Mouse (Mus musculus) forebrain, embryonic 11.5 days (tissue): ENCODE measurements around the gene Mtr. TPM values are rescaled to one million over a fixed set of nuclear protein-coding genes. Genes with fewer than 3 reads are reported as not detected.

Source experiments
- ATAC-seq: fragments of 200-750 bp; cut with Nextera tagmentation; replicated peaks from 2 replicates; pipeline ENCODE4 v1.8.0; 2017; ENCODE audit warnings: moderate TSS enrichment; ENCODE audit not compliant: low FRiP score
- DNase-seq: peaks from one replicate; pipeline ENCODE4 v3.0.0-alpha.2; 2017; ENCODE audit warnings: low spot score
- H3K27ac ChIP-seq: fragments of 300-500 bp; sonication (generic); 2 replicates; pipeline ENCODE4 v1.5.1; 2014; ENCODE audit warnings: low read depth, low read length
- H3K27me3 ChIP-seq: fragments of 300-500 bp; sonication (generic); 2 replicates; pipeline ENCODE4 v1.6.1; 2014; ENCODE audit warnings: mild to moderate bottlenecking, low read length, mixed read lengths; ENCODE audit not compliant: control insufficient read depth, insufficient read depth
- H3K36me3 ChIP-seq: fragments of 300-500 bp; sonication (generic); 2 replicates; pipeline ENCODE4 v1.6.1; 2014; ENCODE audit warnings: mild to moderate bottlenecking, low read length, moderate library complexity, mixed read lengths; ENCODE audit not compliant: control insufficient read depth, insufficient read depth
- H3K4me1 ChIP-seq: fragments of 300-500 bp; sonication (generic); replicated peaks from 2 replicates; pipeline ENCODE4 v1.6.1; 2014; ENCODE audit warnings: low read length, mixed read lengths; ENCODE audit not compliant: control insufficient read depth, insufficient read depth
- H3K4me2 ChIP-seq: fragments of 300-500 bp; sonication (generic); 2 replicates; pipeline ENCODE4 v1.6.1; 2014; ENCODE audit warnings: low read depth, mild to moderate bottlenecking, low read length, moderate library complexity, mixed read lengths; ENCODE audit not compliant: severe bottlenecking
- H3K4me3 ChIP-seq: fragments of 300-500 bp; sonication (generic); 2 replicates; pipeline ENCODE4 v1.5.1; 2014; ENCODE audit warnings: low read depth, low read length
- H3K9ac ChIP-seq: fragments of 300-500 bp; sonication (generic); 2 replicates; pipeline ENCODE4 v1.6.1; 2014; ENCODE audit warnings: low read length
- H3K9me3 ChIP-seq: fragments of 300-500 bp; sonication (generic); 2 replicates; pipeline ENCODE4 v1.6.1; 2016; ENCODE audit warnings: low read length, mixed read lengths; ENCODE audit not compliant: control insufficient read depth
- WGBS: fragments of 180-500 bp; shearing (Covaris S2); extraction: QIAGEN DNeasy Blood & Tissue Kit; methylation state at CpG from one replicate; pipeline ENCODE4 v1.1.7; 2014; 5-methylcytosine and 5-hydroxymethylcytosine counted together
- polyA plus RNA-seq: library from polyadenylated mRNA; unstranded; fragments of >200 nt; fragmentation: Nextera tagmentation; extraction: Ambion mirVana; gene quantifications from 2 replicates; pipeline ENCODE4 v1.2.1, GENCODE M21; 2014

Mtr gene
- polyA plus RNA-seq = 16.1 and 16.3 TPM in 2 replicates

DNA sequence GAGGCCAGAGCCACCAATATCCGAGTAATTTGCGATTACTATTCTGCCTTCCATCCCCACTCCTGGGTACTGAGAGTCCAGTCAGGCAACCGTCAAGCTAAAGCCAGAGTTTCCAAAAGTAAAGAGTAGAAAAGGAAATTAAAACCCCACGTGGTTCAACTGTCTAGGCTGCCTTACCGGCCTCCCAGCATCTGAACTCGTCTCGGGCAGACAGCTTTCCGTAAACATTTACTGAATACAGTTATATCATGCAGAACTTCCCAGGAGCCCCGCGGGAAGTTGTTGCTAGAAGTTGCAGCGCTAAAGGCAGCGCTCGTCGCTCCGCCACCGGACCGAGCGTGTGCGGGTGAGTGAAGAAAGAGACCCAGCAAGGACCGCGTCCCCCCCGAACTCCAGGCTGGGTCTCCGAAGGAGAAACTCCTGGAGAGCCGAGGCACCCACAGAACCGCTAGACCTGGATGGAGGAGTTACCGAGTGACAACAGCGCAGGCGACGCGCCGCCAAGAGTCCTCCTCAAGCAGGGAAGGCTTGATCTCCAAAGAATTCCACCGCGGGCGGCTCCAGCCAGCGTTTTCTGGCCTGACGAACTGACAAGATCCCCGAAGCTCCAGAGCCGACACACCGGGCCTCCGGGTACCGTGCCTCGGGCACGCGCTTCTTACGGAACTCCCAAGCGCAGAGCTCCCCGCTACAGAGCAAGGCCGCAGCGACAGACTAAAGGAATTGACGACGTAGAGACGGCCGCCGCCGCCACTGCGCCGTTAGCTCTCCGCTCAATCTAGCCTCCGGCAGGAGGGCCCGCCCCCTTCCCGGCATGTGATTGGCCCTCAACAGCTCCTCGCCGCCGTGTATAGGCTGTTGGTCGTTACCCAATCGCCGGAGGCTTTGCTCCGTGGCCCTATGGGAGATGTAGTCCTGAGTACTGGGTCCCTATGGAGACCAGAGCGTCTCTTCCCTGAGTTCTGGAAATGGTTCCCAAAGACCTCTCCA lies at the start of gene Mtr:
TSS of gene Mtr (minus strand) at position 723 of the 990 bp plus-strand sequence.
- peak within 1 kb of the TSS; percentile 71 for H3K27ac ChIP-seq
- under 1% methylated on average over 69 of the region's 69 CpGs for WGBS
- peak within 1 kb of the TSS; percentile 73 for H3K4me3 ChIP-seq
- peaks cover 4% of the 10 kb centered on the region; the same call in 1 of the 2 replicates for H3K4me1 ChIP-seq
- ATAC-seq = peak; percentile 100
- peak within 1 kb of the TSS; percentile 85 for H3K9ac ChIP-seq
- H3K27me3 ChIP-seq = no peaks in the 10 kb centered on the region
- no peaks in the 10 kb centered on the region; the same call in 1 of the 2 replicates for H3K36me3 ChIP-seq
- peak within 1 kb of the TSS; percentile 68 for H3K4me2 ChIP-seq
- DNase-seq = peak; percentile 97
- H3K9me3 ChIP-seq = no peaks in the 10 kb centered on the region; the same call in 1 of the 2 replicates

DNA sequence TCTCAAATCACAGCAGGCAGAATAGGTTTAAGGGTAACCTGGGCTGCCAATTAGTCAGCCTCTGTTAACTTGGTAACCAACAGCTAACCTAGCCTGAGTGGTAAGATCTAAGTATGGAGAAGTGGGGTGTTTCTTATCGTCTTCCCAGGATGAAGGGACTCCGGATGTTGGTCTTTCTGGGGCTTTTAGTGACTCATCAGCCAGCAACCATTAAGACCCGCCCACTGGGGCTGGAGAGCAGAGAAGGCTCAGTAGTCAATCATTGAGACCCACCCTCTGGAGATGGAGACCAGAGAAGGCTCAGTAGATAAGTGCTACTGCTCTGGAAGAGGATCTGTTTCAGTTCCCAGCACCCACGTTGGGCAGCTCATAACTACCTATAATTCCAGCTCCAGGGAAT lies 49.4 kb upstream of the Mtr start:
- no peaks in the 10 kb centered on the region for H3K36me3 ChIP-seq
- no peaks in the 10 kb centered on the region for H3K9me3 ChIP-seq
- no peak overlapping the region for H3K4me2 ChIP-seq
- no peak overlapping the region for H3K4me3 ChIP-seq
- ATAC-seq (no peak), DNase-seq (no peak)
- no peak overlapping the region for H3K27ac ChIP-seq
- H3K27me3 ChIP-seq = no peaks in the 10 kb centered on the region
- WGBS = 76% methylated on average over 4 of the region's 4 CpGs
- no peak overlapping the region for H3K9ac ChIP-seq
- H3K4me1 ChIP-seq = no peaks in the 10 kb centered on the region

DNA sequence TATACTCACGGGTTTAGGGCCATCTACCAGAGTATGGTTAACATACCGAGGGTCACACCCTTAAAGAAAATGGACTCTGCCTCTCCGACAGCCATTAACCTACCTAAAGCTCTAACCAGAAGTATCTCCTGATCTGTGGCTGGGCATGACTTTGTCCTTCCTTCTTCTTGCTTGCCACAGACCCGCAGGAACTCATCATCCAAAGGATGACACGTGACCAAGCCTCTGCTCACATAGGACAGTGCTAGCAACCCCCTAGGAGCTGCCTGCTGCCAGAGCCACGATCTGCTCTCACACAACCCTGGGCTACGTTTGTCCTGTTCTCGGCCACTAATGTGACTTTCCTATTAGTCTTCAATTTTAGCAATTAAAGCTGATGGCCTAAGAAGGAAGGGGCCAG lies 47.6 kb upstream of the Mtr start:
- Histone ChIP-seq H3K27me3 (no peaks in the 10 kb centered on the region), H3K9ac (no peak overlapping the region), H3K36me3 (no peaks in the 10 kb centered on the region), H3K9me3 (no peaks in the 10 kb centered on the region), H3K4me3 (no peak overlapping the region), H3K27ac (no peak overlapping the region), H3K4me1 (no peaks in the 10 kb centered on the region), H3K4me2 (no peak overlapping the region)
- DNase-seq = no peak
- 87% methylated on average over 8 of the region's 8 CpGs for WGBS
- no peak for ATAC-seq

DNA sequence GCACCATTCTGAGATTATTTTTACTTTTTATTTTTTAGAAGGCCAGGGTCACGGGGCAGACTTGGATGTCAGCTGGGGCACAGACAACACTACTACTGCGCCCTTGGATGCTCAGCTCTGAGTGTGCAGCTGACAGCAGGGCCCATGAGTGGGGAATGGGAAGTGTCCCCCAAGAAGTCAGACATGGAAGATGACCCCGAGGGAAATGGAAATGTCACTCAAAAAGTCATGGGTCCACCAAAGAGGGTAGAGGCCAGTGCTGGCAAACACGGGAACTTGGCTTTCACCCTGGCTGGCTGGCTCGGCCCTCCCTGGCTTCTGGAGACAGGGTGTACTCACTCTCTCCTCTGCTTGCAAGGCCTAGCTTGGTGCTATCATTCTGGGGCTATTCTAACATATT lies 47.1 kb upstream of the Mtr start:
- 89% methylated on average over 5 of the region's 5 CpGs for WGBS
- Histone ChIP-seq H3K9me3 (no peaks in the 10 kb centered on the region), H3K27ac (no peak overlapping the region), H3K4me3 (no peak overlapping the region), H3K4me2 (no peak overlapping the region), H3K27me3 (no peaks in the 10 kb centered on the region), H3K9ac (no peak overlapping the region), H3K36me3 (no peaks in the 10 kb centered on the region), H3K4me1 (no peaks in the 10 kb centered on the region)
- no peak for DNase-seq
- no peak for ATAC-seq

DNA sequence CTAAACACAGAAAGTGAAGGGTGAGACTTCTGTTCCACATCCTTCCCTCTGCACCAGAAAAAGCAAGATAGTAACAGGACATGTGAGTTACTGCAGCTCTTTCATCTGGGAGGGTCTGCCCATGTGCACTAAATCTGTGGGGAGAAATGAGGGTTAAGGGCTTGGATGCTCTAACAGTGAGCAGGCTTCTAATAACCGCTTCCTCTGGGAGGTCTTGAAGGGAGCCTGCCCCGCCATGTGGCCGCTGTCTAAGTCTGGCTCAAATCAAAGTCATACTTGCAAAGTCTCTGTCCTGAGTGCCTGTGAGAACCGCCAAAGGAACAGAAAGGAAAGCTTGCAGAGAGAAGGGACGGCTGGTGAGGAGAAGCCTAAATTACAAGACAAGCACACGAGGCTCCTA lies 39.9 kb upstream of the Mtr start:
- H3K36me3 ChIP-seq = no peaks in the 10 kb centered on the region
- 82% methylated on average over 6 of the region's 6 CpGs for WGBS

DNA sequence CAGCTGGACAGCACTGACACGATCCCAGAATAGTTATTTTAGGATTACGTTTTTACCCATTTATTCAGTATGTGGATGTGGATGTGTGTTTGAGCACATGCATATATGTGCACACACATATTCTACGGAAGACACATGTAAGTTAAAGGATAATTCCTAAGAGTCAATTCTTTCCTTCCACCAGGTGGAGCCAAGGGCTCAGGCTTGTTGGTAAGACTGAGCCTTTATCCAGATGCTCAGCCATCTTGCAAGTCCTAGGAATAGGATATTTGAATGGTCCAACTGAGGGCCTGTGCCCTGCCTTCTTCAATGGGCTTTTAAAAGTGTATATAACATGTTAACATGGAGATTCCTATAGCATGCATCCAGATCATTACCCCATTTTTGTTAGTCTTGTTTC lies 38.8 kb upstream of the Mtr start:
- DNase-seq = no peak

More for the DNA sequence above, 39.9 kb upstream of the Mtr start:
- no peak overlapping the region for H3K9ac ChIP-seq
- ATAC-seq = no peak
- no peak overlapping the region for H3K4me2 ChIP-seq
- no peaks in the 10 kb centered on the region; the same call in 1 of the 2 replicates for H3K4me1 ChIP-seq
- no peak overlapping the region for H3K4me3 ChIP-seq
- no peak overlapping the region for H3K27ac ChIP-seq
- no peaks in the 10 kb centered on the region for H3K27me3 ChIP-seq
- DNase-seq = no peak
- H3K9me3 ChIP-seq = no peaks in the 10 kb centered on the region

DNA sequence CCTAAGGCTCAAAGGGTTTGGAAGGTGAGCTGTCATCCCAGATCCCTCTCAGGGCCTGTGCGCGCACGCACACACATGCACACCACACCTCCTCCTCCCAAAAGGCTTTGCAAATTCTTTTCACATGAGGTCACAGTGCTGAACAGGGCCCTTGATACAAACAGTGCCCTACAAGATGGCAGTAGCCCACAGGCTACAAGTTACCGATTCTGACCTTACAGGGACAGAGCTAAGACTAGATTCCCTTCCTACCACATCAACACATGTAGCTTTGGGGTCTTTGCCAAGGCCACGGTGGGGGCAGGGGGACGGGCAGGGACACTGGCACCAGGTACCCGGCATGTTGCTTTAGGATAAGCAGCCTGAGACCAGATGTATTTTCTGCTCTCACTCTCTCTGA lies 35.9 kb upstream of the Mtr start:
- WGBS = 88% methylated on average over 7 of the region's 7 CpGs
- Histone ChIP-seq H3K36me3 (no peaks in the 10 kb centered on the region), H3K9me3 (no peaks in the 10 kb centered on the region), H3K4me1 (no peaks in the 10 kb centered on the region; the same call in 1 of the 2 replicates), H3K9ac (no peak overlapping the region), H3K4me2 (no peak overlapping the region), H3K4me3 (no peak overlapping the region), H3K27ac (no peak overlapping the region), H3K27me3 (no peaks in the 10 kb centered on the region)
- ATAC-seq = no peak
- no peak for DNase-seq

More for the DNA sequence above, 38.8 kb upstream of the Mtr start:
- Histone ChIP-seq H3K4me1 (no peaks in the 10 kb centered on the region; the same call in 1 of the 2 replicates), H3K27ac (no peak overlapping the region), H3K9ac (no peak overlapping the region), H3K4me3 (no peak overlapping the region), H3K9me3 (no peaks in the 10 kb centered on the region), H3K4me2 (no peak overlapping the region), H3K36me3 (no peaks in the 10 kb centered on the region), H3K27me3 (no peaks in the 10 kb centered on the region)
- ATAC-seq = no peak
- WGBS = 86% methylated on average over 3 of the region's 3 CpGs

DNA sequence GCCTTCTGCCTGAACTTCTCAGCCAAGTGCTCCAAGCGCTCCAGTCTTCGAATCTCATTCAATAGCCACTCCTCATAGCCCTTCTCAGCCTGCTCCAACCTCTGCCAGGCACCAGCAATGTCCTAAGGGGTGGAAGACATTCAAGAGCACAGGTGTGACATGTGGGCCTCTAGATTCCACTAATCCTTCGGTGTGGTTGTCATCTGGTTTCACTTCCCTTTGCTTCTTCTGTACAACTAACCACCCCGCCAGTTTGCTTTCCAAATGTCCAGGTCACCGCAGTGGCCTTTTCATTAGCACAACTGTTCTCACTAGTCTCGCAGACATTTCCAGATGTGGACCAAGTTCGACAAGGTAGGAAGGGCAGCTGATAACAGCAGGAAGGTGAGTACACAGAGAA lies 32.8 kb upstream of the Mtr start:
- ATAC-seq (no peak), DNase-seq (no peak)
- Histone ChIP-seq H3K4me1 (no peaks in the 10 kb centered on the region; the same call in 1 of the 2 replicates), H3K4me3 (no peak overlapping the region), H3K27ac (no peak overlapping the region), H3K9me3 (no peaks in the 10 kb centered on the region), H3K27me3 (no peaks in the 10 kb centered on the region), H3K9ac (no peak overlapping the region), H3K4me2 (no peak overlapping the region), H3K36me3 (no peaks in the 10 kb centered on the region)
- 89% methylated on average over 7 of the region's 7 CpGs for WGBS
